Mouse (Mus musculus): ENCODE data around the gene Myl3. TPM values are rescaled to one million over a fixed set of nuclear protein-coding genes. Genes with fewer than 3 reads are reported as not detected.
A peak's percentile ranks its signal among the peaks of the same experiment; 100 is the strongest.

The Myl3 gene
- polyA plus RNA-seq, 1 experiment from 2014 or later, result 3.5 TPM

- H3K27me3 ChIP-seq (ENCODE audit: low read depth, poor library complexity, severe bottlenecking), result peaks cover 42% of the 10 kb centered on the region
- H3K4me3 ChIP-seq, result no peak overlapping the region
- peaks cover 38% of the 10 kb centered on the region for H3K4me1 ChIP-seq
- H3K27ac ChIP-seq, result no peak overlapping the region
- no peaks in the 10 kb centered on the region for H3K9me3 ChIP-seq (replicated peaks)
- DNase-seq (ENCODE audit: low spot score), result no peak
- no peaks in the 10 kb centered on the region for H3K36me3 ChIP-seq
- WGBS, result 82% methylated on average over 7 of the region's 7 CpGs
These were observed 36.9 kb downstream of the Myl3 start for GRCm38 (mm10) chr9:110778559-110778958.

GRCm38 (mm10) chr9:110779242-110779913, 37.7 kb downstream of the Myl3 start:
- WGBS, result 47% methylated on average over 5 of the region's 5 CpGs
- Histone ChIP-seq H3K9me3 (replicated peaks) (no peaks in the 10 kb centered on the region), H3K27me3 (ENCODE audit: low read depth, poor library complexity, severe bottlenecking) (peaks cover 42% of the 10 kb centered on the region), H3K4me3 (no peak overlapping the region), H3K36me3 (no peaks in the 10 kb centered on the region), H3K27ac (no peak overlapping the region), H3K4me1 (peaks cover 45% of the 10 kb centered on the region)
- no peak for DNase-seq (ENCODE audit: low spot score)

- WGBS, result under 1% methylated on average over 43 of the region's 43 CpGs
These were observed 39.6 kb downstream of the Myl3 start for GRCm38 (mm10) chr9:110781256-110781721.

GRCm38 (mm10) chr9:110781731-110782130, 40.1 kb downstream of the Myl3 start:
- H3K36me3 ChIP-seq, result no peaks in the 10 kb centered on the region
- WGBS, result under 1% methylated on average over 23 of the region's 23 CpGs
- peaks cover 40% of the 10 kb centered on the region for H3K4me1 ChIP-seq
- peaks cover 41% of the 10 kb centered on the region for H3K27me3 ChIP-seq (ENCODE audit: low read depth, poor library complexity, severe bottlenecking)
- peak overlapping the region; percentile 60 for H3K4me3 ChIP-seq
- DNase-seq (ENCODE audit: low spot score), result peak; percentile 89
- H3K27ac ChIP-seq, result peak overlapping the region; percentile 85
- H3K9me3 ChIP-seq (replicated peaks), result no peaks in the 10 kb centered on the region

More at GRCm38 (mm10) chr9:110781256-110781721, 39.6 kb downstream of the Myl3 start:
- peak overlapping the region; percentile 85 for H3K27ac ChIP-seq
- H3K4me3 ChIP-seq, result peak overlapping the region; percentile 60
- H3K9me3 ChIP-seq (replicated peaks), result no peaks in the 10 kb centered on the region
- no peaks in the 10 kb centered on the region for H3K36me3 ChIP-seq
- peak; percentile 99 for DNase-seq (ENCODE audit: low spot score)
- H3K27me3 ChIP-seq (ENCODE audit: low read depth, poor library complexity, severe bottlenecking), result peaks cover 42% of the 10 kb centered on the region
- H3K4me1 ChIP-seq, result peaks cover 40% of the 10 kb centered on the region

- WGBS, result 16% methylated on average over 1 of the region's 1 CpGs
- no peak overlapping the region for H3K4me3 ChIP-seq
- H3K27me3 ChIP-seq (ENCODE audit: low read depth, poor library complexity, severe bottlenecking), result peaks cover 23% of the 10 kb centered on the region
- no peak for DNase-seq (ENCODE audit: low spot score)
- H3K36me3 ChIP-seq, result no peaks in the 10 kb centered on the region
- H3K27ac ChIP-seq, result no peak overlapping the region
- peaks cover 37% of the 10 kb centered on the region for H3K4me1 ChIP-seq
- no peaks in the 10 kb centered on the region for H3K9me3 ChIP-seq (replicated peaks)
These were observed 42.0 kb downstream of the Myl3 start for GRCm38 (mm10) chr9:110783611-110784010.

- WGBS, result 92% methylated on average over 3 of the region's 3 CpGs
- no peak for DNase-seq (ENCODE audit: low spot score)
- H3K4me3 ChIP-seq, result no peak overlapping the region
- no peaks in the 10 kb centered on the region for H3K27me3 ChIP-seq (ENCODE audit: low read depth, poor library complexity, severe bottlenecking)
- H3K27ac ChIP-seq, result no peak overlapping the region
- peaks cover 9% of the 10 kb centered on the region; the same call in 1 of the 2 replicates for H3K4me1 ChIP-seq
- no peaks in the 10 kb centered on the region for H3K36me3 ChIP-seq
- H3K9me3 ChIP-seq (replicated peaks), result no peaks in the 10 kb centered on the region
These were observed 46.5 kb downstream of the Myl3 start for GRCm38 (mm10) chr9:110788169-110788568.

- H3K27ac ChIP-seq, result no peak overlapping the region
- H3K36me3 ChIP-seq, result no peaks in the 10 kb centered on the region
- H3K4me3 ChIP-seq, result no peak overlapping the region
- H3K4me1 ChIP-seq, result no peaks in the 10 kb centered on the region
- no peaks in the 10 kb centered on the region for H3K27me3 ChIP-seq (ENCODE audit: low read depth, poor library complexity, severe bottlenecking)
- H3K9me3 ChIP-seq (replicated peaks), result no peaks in the 10 kb centered on the region
- no peak for DNase-seq (ENCODE audit: low spot score)
- WGBS, result 79% methylated on average over 4 of the region's 4 CpGs
These were observed 48.8 kb downstream of the Myl3 start for GRCm38 (mm10) chr9:110790462-110790861.

- Histone ChIP-seq H3K27me3 (ENCODE audit: low read depth, poor library complexity, severe bottlenecking) (no peaks in the 10 kb centered on the region), H3K36me3 (no peaks in the 10 kb centered on the region), H3K4me1 (no peaks in the 10 kb centered on the region), H3K4me3 (no peak overlapping the region), H3K27ac (no peak overlapping the region), H3K9me3 (replicated peaks) (no peaks in the 10 kb centered on the region)
- DNase-seq (ENCODE audit: low spot score), result no peak
- WGBS, result 87% methylated on average over 10 of the region's 10 CpGs
These were observed 55.4 kb downstream of the Myl3 start for GRCm38 (mm10) chr9:110797013-110797412.

GRCm38 (mm10) chr9:110797866-110798265, 56.2 kb downstream of the Myl3 start, which contains the start of gene Prss42:
TSS of gene Prss42 (plus strand) at chr9:110798166.
- no peaks in the 10 kb centered on the region for H3K9me3 ChIP-seq (replicated peaks)
- H3K27me3 ChIP-seq (ENCODE audit: low read depth, poor library complexity, severe bottlenecking), result no peaks in the 10 kb centered on the region
- no peaks in the 10 kb centered on the region for H3K36me3 ChIP-seq
- no peaks in the 10 kb centered on the region for H3K4me1 ChIP-seq
- H3K27ac ChIP-seq, result no peak within 1 kb of the TSS
- no peak for DNase-seq (ENCODE audit: low spot score)
- no peak within 1 kb of the TSS for H3K4me3 ChIP-seq
- WGBS, result 93% methylated on average over 14 of the region's 14 CpGs

GRCm38 (mm10) chr9:110800834-110801479, 59.3 kb downstream of the Myl3 start:
- no peaks in the 10 kb centered on the region for H3K36me3 ChIP-seq
- no peak for DNase-seq (ENCODE audit: low spot score)
- no peak overlapping the region for H3K4me3 ChIP-seq
- no peak overlapping the region for H3K27ac ChIP-seq
- H3K27me3 ChIP-seq (ENCODE audit: low read depth, poor library complexity, severe bottlenecking), result no peaks in the 10 kb centered on the region
- H3K9me3 ChIP-seq (replicated peaks), result no peaks in the 10 kb centered on the region
- no peaks in the 10 kb centered on the region for H3K4me1 ChIP-seq
- WGBS, result 89% methylated on average over 8 of the region's 8 CpGs

GRCm38 (mm10) chr9:110803294-110803693, 61.6 kb downstream of the Myl3 start:
- Histone ChIP-seq H3K27me3 (ENCODE audit: low read depth, poor library complexity, severe bottlenecking) (no peaks in the 10 kb centered on the region), H3K9me3 (replicated peaks) (no peaks in the 10 kb centered on the region), H3K4me1 (no peaks in the 10 kb centered on the region), H3K4me3 (no peak overlapping the region), H3K36me3 (no peaks in the 10 kb centered on the region), H3K27ac (no peak overlapping the region)
- WGBS, result 69% methylated on average over 4 of the region's 4 CpGs
- DNase-seq (ENCODE audit: low spot score), result no peak

- Histone ChIP-seq H3K36me3 (no peaks in the 10 kb centered on the region), H3K4me1 (peaks cover 6% of the 10 kb centered on the region; the same call in 1 of the 2 replicates), H3K27me3 (ENCODE audit: low read depth, poor library complexity, severe bottlenecking) (peaks cover 8% of the 10 kb centered on the region; the same call in 1 of the 2 replicates), H3K4me3 (no peak overlapping the region), H3K9me3 (replicated peaks) (no peaks in the 10 kb centered on the region), H3K27ac (no peak overlapping the region)
- no peak for DNase-seq (ENCODE audit: low spot score)
- WGBS, result 83% methylated on average over 4 of the region's 4 CpGs
These were observed 68.4 kb downstream of the Myl3 start for GRCm38 (mm10) chr9:110810051-110810450.

GRCm38 (mm10) chr9:110813789-110814188, 72.1 kb downstream of the Myl3 start, which contains the start of gene Prss44:
TSS of gene Prss44 (plus strand) at chr9:110813994.
- DNase-seq (ENCODE audit: low spot score), result no peak
- Histone ChIP-seq H3K27ac (no peak within 1 kb of the TSS), H3K4me1 (peaks cover 6% of the 10 kb centered on the region; the same call in 1 of the 2 replicates), H3K36me3 (no peaks in the 10 kb centered on the region), H3K27me3 (ENCODE audit: low read depth, poor library complexity, severe bottlenecking) (peaks cover 8% of the 10 kb centered on the region; the same call in 1 of the 2 replicates), H3K9me3 (replicated peaks) (no peaks in the 10 kb centered on the region), H3K4me3 (no peak within 1 kb of the TSS)
- WGBS, result 61% methylated on average over 18 of the region's 18 CpGs

Data from limb, embryonic 10.5 days (tissue).